Mouse (Mus musculus) thymus, postnatal 0 days (tissue): ENCODE results near the gene Mal. TPM values are rescaled to one million over a fixed set of nuclear protein-coding genes. Genes with fewer than 3 reads are reported as not detected.
"Not testable (repeated sequence)": the region's sequence is repeated elsewhere in the genome, so short reads cannot be mapped to it uniquely, and the experiment has no call there.

Experiments
- DNase-seq: peaks from one replicate; pipeline ENCODE4 v3.0.0-alpha.2; 2015; ENCODE audit warnings: low spot score
- polyA plus RNA-seq: library from polyadenylated mRNA; unstranded; fragments of >200 nt; fragmentation: Nextera tagmentation; extraction: Ambion mirVana; gene quantifications from 2 replicates; pipeline ENCODE4 v1.2.1, GENCODE M21; 2015

The Mal gene
- polyA plus RNA-seq, 1 experiment from 2014 or later: 4.6 TPM

DNA sequence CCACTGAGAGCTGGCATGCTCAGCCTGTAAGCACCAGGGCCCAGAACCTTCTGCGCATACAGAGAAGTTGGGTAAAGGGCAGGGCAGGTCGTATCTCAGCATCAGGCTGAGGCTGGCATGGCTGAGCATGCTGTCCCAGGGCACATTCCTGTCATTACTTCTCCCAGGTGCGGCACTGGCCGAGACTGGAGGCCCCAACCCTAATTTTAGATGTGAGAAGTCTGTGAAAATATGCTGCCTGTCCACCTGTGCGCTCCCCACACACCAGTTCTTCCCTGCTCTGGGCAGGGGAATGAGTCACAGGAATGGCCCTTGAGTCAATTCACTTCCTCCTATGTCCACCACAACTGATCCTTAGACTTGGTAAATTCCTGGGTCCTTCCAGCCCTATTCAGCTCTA is 30.8 kb downstream of the Mal start:
- DNase-seq: no peak

DNA sequence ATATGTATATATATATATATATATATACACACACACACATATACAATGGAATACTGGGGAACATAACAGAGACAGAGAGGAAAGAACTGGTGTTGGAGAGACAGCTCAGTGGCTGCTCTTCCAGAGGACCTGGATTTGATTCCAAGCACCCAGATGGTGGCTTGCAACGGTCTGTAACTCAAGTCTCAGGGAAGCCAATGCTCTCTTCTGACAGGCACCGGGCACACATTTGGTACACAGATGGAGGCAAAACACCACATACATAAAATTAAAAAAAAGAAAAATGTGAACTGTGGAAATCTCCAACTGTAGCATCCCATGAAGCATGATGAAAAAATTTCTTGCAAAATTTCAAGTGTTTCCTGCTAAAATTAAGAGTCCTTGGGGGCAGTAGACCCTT is 31.7 kb downstream of the Mal start:
- DNase-seq: no peak

- DNase-seq: no peak
These were observed 34.4 kb downstream of the Mal start for GRCm38 (mm10) chr2:127622065-127622464.

GRCm38 (mm10) chr2:127619311-127619710 is 37.2 kb downstream of the Mal start:
- DNase-seq: no peak

- DNase-seq: no peak
These were observed 44.2 kb downstream of the Mal start for GRCm38 (mm10) chr2:127612288-127612687.

DNA sequence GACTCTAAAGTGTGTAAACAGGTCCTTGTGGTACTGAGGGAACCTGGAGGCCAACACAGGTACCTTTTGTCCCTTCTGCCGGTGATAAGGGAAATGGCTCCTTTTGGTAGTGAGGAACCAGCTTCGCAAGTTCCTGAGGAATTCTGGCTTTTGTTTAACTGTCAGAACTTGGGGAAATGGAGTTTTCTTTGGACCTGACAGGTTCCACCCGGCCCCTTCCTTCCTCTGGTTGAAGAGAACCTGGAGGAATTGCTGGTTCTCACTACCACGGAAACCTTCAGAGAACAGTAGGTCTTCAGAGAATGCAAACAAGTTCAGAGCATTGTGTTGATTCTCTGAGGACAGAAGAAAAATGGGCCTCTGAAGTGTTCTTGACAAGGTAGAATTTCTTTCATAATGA is 45.1 kb downstream of the Mal start:
- no peak for DNase-seq

DNA sequence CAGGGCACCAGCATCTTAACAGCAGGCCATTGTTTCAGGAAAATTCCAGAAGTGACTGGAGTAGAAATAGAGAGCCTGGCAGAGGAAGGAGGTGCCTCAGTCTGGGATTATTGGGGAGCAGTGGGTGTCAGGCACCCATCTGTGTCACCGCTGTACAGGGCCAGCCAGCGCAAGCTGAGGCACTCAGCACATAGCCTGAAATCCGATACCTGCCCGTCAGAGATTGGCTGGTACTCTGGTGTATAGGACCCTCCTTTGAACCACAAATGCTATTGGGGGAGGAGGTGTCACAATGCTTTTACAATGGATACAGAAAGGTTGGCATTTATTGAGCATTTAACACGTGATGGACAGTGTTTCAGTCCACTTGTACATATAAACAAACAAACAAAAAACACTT is 47.5 kb downstream of the Mal start:
- no peak for DNase-seq

DNA sequence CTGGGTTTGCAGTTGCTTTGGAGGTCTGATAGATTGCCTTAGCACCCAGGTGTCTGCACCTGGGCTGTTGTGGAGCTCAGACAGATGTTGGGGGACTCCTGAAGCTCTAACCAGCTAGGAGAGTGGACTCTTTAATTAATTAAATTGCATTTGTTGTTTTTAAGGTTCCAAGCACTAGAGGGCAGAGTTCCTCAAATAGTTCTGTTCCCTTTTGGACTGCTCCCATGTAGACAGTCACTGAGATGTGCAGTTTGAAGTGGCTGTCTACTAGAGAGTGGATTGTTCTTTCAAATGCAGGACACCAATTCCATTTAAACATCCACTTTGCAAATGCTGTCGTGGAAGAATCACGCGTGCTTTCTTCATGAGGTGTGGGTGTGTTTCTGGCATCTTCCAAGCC is 48.3 kb downstream of the Mal start:
- DNase-seq: peak; percentile 33

- no peak for DNase-seq
These were observed 51.3 kb downstream of the Mal start for GRCm38 (mm10) chr2:127605203-127605602.

- DNase-seq: not testable (repeated sequence)
These were observed 53.1 kb downstream of the Mal start for GRCm38 (mm10) chr2:127603383-127603782.

- peak; percentile 26 for DNase-seq
These were observed 65.7 kb downstream of the Mal start for GRCm38 (mm10) chr2:127590840-127591239.

GRCm38 (mm10) chr2:127590204-127590603 is 66.3 kb downstream of the Mal start:
- DNase-seq: peak; percentile 9

DNA sequence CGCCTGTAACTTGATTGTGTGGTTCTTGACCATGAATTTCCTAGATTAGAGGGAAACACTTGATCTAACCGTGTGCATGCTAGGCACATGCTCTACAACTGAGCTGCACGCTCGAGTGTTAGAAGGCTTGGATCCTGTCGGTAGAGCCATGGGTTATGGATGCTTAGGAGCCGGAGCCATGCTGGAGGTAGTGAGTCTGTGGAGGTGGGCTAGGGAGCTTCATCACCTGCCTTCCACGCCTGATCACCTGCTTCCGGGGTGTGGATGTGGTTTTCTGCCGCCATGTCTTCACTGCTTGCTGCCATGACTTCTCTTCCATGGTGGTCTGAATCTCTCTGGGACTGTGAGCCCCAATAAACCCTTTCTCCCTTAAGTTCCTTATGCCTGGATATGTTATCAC is 67.6 kb downstream of the Mal start:
- no peak for DNase-seq

GRCm38 (mm10) chr2:127587514-127587844 is 69.0 kb downstream of the Mal start:
- DNase-seq: no peak

DNA sequence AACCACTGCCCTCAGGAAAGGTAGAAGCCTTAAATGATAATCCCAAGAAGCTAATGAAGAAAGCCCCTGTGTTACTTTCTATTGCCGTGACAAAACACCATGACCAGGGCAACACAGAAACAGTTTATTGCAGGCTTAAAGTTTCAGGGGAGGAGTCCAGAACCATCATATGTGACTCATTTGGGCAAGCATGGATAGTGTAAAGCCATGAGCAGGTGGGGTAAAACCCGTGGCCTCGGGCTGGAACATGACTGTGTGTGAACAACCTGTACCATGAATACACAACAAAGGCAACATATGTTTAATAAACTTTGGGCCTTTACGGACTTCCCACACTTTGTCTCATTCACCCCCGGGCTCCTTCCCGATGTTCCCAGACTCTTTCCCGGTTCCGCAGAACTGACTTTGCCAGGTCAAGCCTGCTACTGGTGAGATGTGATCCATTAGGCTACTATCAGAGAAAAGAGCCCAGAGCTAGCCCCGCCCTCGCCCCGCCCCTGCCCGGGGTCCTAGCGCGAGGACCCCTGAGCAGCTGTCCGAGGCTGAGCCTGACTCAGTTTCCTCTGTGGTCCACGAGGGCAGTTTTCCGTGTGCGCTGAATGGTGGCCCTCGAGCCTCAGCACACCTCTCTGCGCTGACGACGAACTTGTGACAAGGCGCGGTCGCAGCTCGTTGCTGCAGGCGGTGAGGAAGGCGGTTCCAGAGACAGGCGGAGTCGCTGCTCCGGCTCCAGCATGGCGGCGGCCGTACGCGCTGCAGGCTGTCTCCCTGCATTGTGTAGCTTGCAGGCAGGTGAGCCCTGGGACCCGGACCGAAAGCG is 69.6 kb downstream of the Mal start, which contains the start of the genes Zfp661 and Mrps5:
Gene Zfp661 (minus strand): TSS at position 401 of the 820 bp plus-strand sequence.
Gene Mrps5 (plus strand): TSS at position 529 of the 820 bp plus-strand sequence.
- DNase-seq: peak; percentile 73

- peak; percentile 95 for DNase-seq
These were observed 72.0 kb downstream of the Mal start for GRCm38 (mm10) chr2:127584436-127584858.

Other genes with a start within 250 kb of the Mal start
- gene Gpat2, start 231.5 kb downstream of the Mal start, polyA plus RNA-seq: 1.1 and 1.3 TPM in 2 replicates
- gene Fahd2a, start 212.1 kb downstream of the Mal start, polyA plus RNA-seq: 31.1 and 36.8 TPM in 2 replicates
- 2.2 and 2.8 TPM in 2 replicates for gene Kcnip3, start 134.6 kb downstream of the Mal start, polyA plus RNA-seq
- 0.36 and 0.81 TPM in 2 replicates for gene Prom2, start 115.2 kb downstream of the Mal start, polyA plus RNA-seq
- 1.7 and 2.3 TPM in 2 replicates for gene Zfp661, start 69.6 kb downstream of the Mal start, polyA plus RNA-seq
- 152 and 158 TPM in 2 replicates for gene Mrps5, start 69.5 kb downstream of the Mal start, polyA plus RNA-seq
- 1.7 and 2.5 TPM in 2 replicates for gene Mall, start 73.2 kb upstream of the Mal start, polyA plus RNA-seq
- 17.3 and 17.4 TPM in 2 replicates for gene Nphp1, start 132.2 kb upstream of the Mal start, polyA plus RNA-seq
- 54.4 and 57.5 TPM in 2 replicates for gene Mtln, start 135.8 kb upstream of the Mal start, polyA plus RNA-seq
- gene Bub1, start 175.2 kb upstream of the Mal start, polyA plus RNA-seq: 33.4 and 34.1 TPM in 2 replicates
- 3.3 and 3.6 TPM in 2 replicates for gene Acoxl, start 182.2 kb upstream of the Mal start, polyA plus RNA-seq